Mouse (Mus musculus): ENCODE measurements around the gene Ubac2. TPM values are rescaled to one million over a fixed set of nuclear protein-coding genes. Genes with fewer than 3 reads are reported as not detected.

Gene Ubac2
- polyA plus RNA-seq, 1 experiment from 2014 or later, result 22.6 TPM

GRCm38 (mm10) chr14:122032045-122032444 is 153.6 kb downstream of the Ubac2 start:
- ATAC-seq (ENCODE audit: low read depth), result no peak

GRCm38 (mm10) chr14:122034451-122034850 is 156.0 kb downstream of the Ubac2 start, which contains the start of gene Timm8a2:
Timm8a2 (plus strand) TSS chr14:122034674.
- Histone ChIP-seq H3K27ac (no peak within 1 kb of the TSS), H3K36me3 (no peaks in the 10 kb centered on the region), H3K9me3 (replicated peaks) (0 out of 2 replicates have a peak, but pooled peaks cover 6% of the 10 kb centered on the region), H3K4me2 (no peak within 1 kb of the TSS), H3K27me3 (no peaks in the 10 kb centered on the region), H3K4me1 (replicated peaks) (peaks cover 6% of the 10 kb centered on the region; the same call in 1 of the 2 replicates), H3K9ac (no peak within 1 kb of the TSS), H3K4me3 (replicated peaks) (no peak within 1 kb of the TSS)
- DNase-seq (no peak), ATAC-seq (ENCODE audit: low read depth) (no peak)
- WGBS (ENCODE audit: insufficient replicate concordance), result 83% methylated on average over 13 of the region's 13 CpGs

More at GRCm38 (mm10) chr14:122032045-122032444, 153.6 kb downstream of the Ubac2 start:
- WGBS (ENCODE audit: insufficient replicate concordance), result 57% methylated on average over 2 of the region's 2 CpGs
- Histone ChIP-seq H3K36me3 (no peaks in the 10 kb centered on the region), H3K4me3 (replicated peaks) (no peak overlapping the region), H3K4me1 (replicated peaks) (peaks cover 9% of the 10 kb centered on the region; the same call in 1 of the 2 replicates), H3K27ac (no peak overlapping the region), H3K9ac (no peak overlapping the region), H3K9me3 (replicated peaks) (0 out of 2 replicates have a peak, but pooled peaks cover 6% of the 10 kb centered on the region), H3K27me3 (no peaks in the 10 kb centered on the region), H3K4me2 (no peak overlapping the region)
- no peak for DNase-seq

GRCm38 (mm10) chr14:122035181-122035580 is 156.8 kb downstream of the Ubac2 start:
- WGBS (ENCODE audit: insufficient replicate concordance), result 82% methylated on average over 1 of the region's 1 CpGs
- Histone ChIP-seq H3K36me3 (no peaks in the 10 kb centered on the region), H3K9ac (no peak overlapping the region), H3K4me2 (no peak overlapping the region), H3K27ac (no peak overlapping the region), H3K9me3 (replicated peaks) (0 out of 2 replicates have a peak, but pooled peaks cover 6% of the 10 kb centered on the region), H3K4me1 (replicated peaks) (peaks cover 6% of the 10 kb centered on the region; the same call in 1 of the 2 replicates), H3K4me3 (replicated peaks) (no peak overlapping the region), H3K27me3 (no peaks in the 10 kb centered on the region)
- DNase-seq (no peak), ATAC-seq (ENCODE audit: low read depth) (no peak)

- Histone ChIP-seq H3K36me3 (no peaks in the 10 kb centered on the region), H3K4me1 (replicated peaks) (peaks cover 10% of the 10 kb centered on the region), H3K27me3 (no peaks in the 10 kb centered on the region), H3K4me3 (replicated peaks) (no peak overlapping the region), H3K9ac (no peak overlapping the region), H3K9me3 (replicated peaks) (0 out of 2 replicates have a peak, but pooled peaks cover 6% of the 10 kb centered on the region), H3K4me2 (no peak overlapping the region), H3K27ac (no peak overlapping the region)
- ATAC-seq (ENCODE audit: low read depth) (no peak), DNase-seq (no peak)
- 40% methylated on average over 2 of the region's 2 CpGs for WGBS (ENCODE audit: insufficient replicate concordance)
Observed at GRCm38 (mm10) chr14:122035860-122036259, 157.4 kb downstream of the Ubac2 start.

GRCm38 (mm10) chr14:122038874-122039647 is 160.6 kb downstream of the Ubac2 start:
- Histone ChIP-seq H3K27me3 (no peaks in the 10 kb centered on the region), H3K4me2 (no peak overlapping the region), H3K9ac (no peak overlapping the region), H3K27ac (no peak overlapping the region), H3K36me3 (no peaks in the 10 kb centered on the region), H3K4me1 (replicated peaks) (peaks cover 28% of the 10 kb centered on the region), H3K9me3 (replicated peaks) (0 out of 2 replicates have a peak, but pooled peaks cover 6% of the 10 kb centered on the region), H3K4me3 (replicated peaks) (no peak overlapping the region)
- DNase-seq (no peak), ATAC-seq (ENCODE audit: low read depth) (no peak)
- 72% methylated on average over 13 of the region's 13 CpGs for WGBS (ENCODE audit: insufficient replicate concordance)

GRCm38 (mm10) chr14:122041413-122041825 is 163.0 kb downstream of the Ubac2 start:
- H3K9ac ChIP-seq, result no peak overlapping the region
- no peaks in the 10 kb centered on the region for H3K36me3 ChIP-seq
- 0 out of 2 replicates have a peak, but pooled peaks have one; percentile 36 for ATAC-seq (ENCODE audit: low read depth)
- H3K27ac ChIP-seq, result no peak overlapping the region; the same call in 1 of the 2 replicates
- H3K27me3 ChIP-seq, result no peaks in the 10 kb centered on the region
- H3K9me3 ChIP-seq (replicated peaks), result 0 out of 2 replicates have a peak, but pooled peaks cover 6% of the 10 kb centered on the region
- DNase-seq, result no peak
- no peak overlapping the region for H3K4me2 ChIP-seq
- H3K4me1 ChIP-seq (replicated peaks), result peaks cover 22% of the 10 kb centered on the region
- no peak overlapping the region for H3K4me3 ChIP-seq (replicated peaks)
- WGBS (ENCODE audit: insufficient replicate concordance), result 26% methylated on average over 3 of the region's 3 CpGs

- Histone ChIP-seq H3K9ac (no peak overlapping the region), H3K36me3 (no peaks in the 10 kb centered on the region), H3K4me1 (replicated peaks) (peaks cover 22% of the 10 kb centered on the region), H3K9me3 (replicated peaks) (0 out of 2 replicates have a peak, but pooled peaks cover 6% of the 10 kb centered on the region), H3K27me3 (no peaks in the 10 kb centered on the region), H3K4me3 (replicated peaks) (no peak overlapping the region), H3K27ac (no peak overlapping the region), H3K4me2 (no peak overlapping the region)
- 44% methylated on average over 8 of the region's 8 CpGs for WGBS (ENCODE audit: insufficient replicate concordance)
- ATAC-seq (ENCODE audit: low read depth) (no peak), DNase-seq (no peak)
Observed at GRCm38 (mm10) chr14:122042142-122042694, 163.8 kb downstream of the Ubac2 start.

GRCm38 (mm10) chr14:122047784-122048183 is 169.4 kb downstream of the Ubac2 start:
- whole genome bisulfite sequencing (ENCODE audit: insufficient replicate concordance), result 79% methylated on average over 8 of the region's 8 CpGs
- Histone ChIP-seq H3K9ac (no peak overlapping the region), H3K4me2 (no peak overlapping the region), H3K9me3 (replicated peaks) (0 out of 2 replicates have a peak, but pooled peaks cover 6% of the 10 kb centered on the region), H3K36me3 (no peaks in the 10 kb centered on the region), H3K4me3 (replicated peaks) (no peak overlapping the region), H3K27me3 (no peaks in the 10 kb centered on the region), H3K4me1 (replicated peaks) (no peaks in the 10 kb centered on the region), H3K27ac (no peak overlapping the region)
- ATAC-seq (ENCODE audit: low read depth) (no peak), DNase-seq (no peak)

GRCm38 (mm10) chr14:122048816-122049215 is 170.4 kb downstream of the Ubac2 start:
- ATAC-seq (ENCODE audit: low read depth), result no peak
- 77% methylated on average over 9 of the region's 9 CpGs for WGBS (ENCODE audit: insufficient replicate concordance)
- no peak overlapping the region for H3K4me3 ChIP-seq (replicated peaks)

GRCm38 (mm10) chr14:122052896-122053635 is 174.6 kb downstream of the Ubac2 start:
- Histone ChIP-seq H3K9ac (no peak overlapping the region), H3K9me3 (replicated peaks) (no peaks in the 10 kb centered on the region), H3K4me2 (no peak overlapping the region), H3K27me3 (no peaks in the 10 kb centered on the region), H3K36me3 (no peaks in the 10 kb centered on the region), H3K4me1 (replicated peaks) (peaks cover 7% of the 10 kb centered on the region; the same call in 1 of the 2 replicates), H3K4me3 (replicated peaks) (no peak overlapping the region), H3K27ac (no peak overlapping the region)
- no peak for ATAC-seq (ENCODE audit: low read depth)
- no peak for DNase-seq
- 63% methylated on average over 9 of the region's 9 CpGs for WGBS (ENCODE audit: insufficient replicate concordance)

More at GRCm38 (mm10) chr14:122048816-122049215, 170.4 kb downstream of the Ubac2 start:
- Histone ChIP-seq H3K36me3 (no peaks in the 10 kb centered on the region), H3K4me2 (no peak overlapping the region), H3K27me3 (no peaks in the 10 kb centered on the region), H3K9me3 (replicated peaks) (0 out of 2 replicates have a peak, but pooled peaks cover 6% of the 10 kb centered on the region), H3K27ac (no peak overlapping the region), H3K9ac (no peak overlapping the region), H3K4me1 (replicated peaks) (no peaks in the 10 kb centered on the region)
- DNase-seq, result no peak

GRCm38 (mm10) chr14:122056871-122057270 is 178.5 kb downstream of the Ubac2 start:
- Histone ChIP-seq H3K36me3 (no peaks in the 10 kb centered on the region), H3K9me3 (replicated peaks) (no peaks in the 10 kb centered on the region), H3K27me3 (no peaks in the 10 kb centered on the region), H3K4me1 (replicated peaks) (peaks cover 15% of the 10 kb centered on the region; the same call in 1 of the 2 replicates), H3K4me2 (no peak overlapping the region), H3K27ac (no peak overlapping the region), H3K4me3 (replicated peaks) (no peak overlapping the region), H3K9ac (no peak overlapping the region)
- ATAC-seq (ENCODE audit: low read depth), result no peak
- 55% methylated on average over 6 of the region's 6 CpGs for WGBS (ENCODE audit: insufficient replicate concordance)
- no peak for DNase-seq
